Mouse (Mus musculus) kidney, postnatal 14 days (tissue): ENCODE data around the gene Yipf4.
"Not testable (repeated sequence)": the region's sequence is repeated elsewhere in the genome, so short reads cannot be mapped to it uniquely, and the experiment has no call there.

ENCODE experiments used
- DNase-seq: peaks from one replicate; pipeline ENCODE4 v3.0.0; 2022; ENCODE audit warnings: mixed read lengths

Gene Yipf4

DNA sequence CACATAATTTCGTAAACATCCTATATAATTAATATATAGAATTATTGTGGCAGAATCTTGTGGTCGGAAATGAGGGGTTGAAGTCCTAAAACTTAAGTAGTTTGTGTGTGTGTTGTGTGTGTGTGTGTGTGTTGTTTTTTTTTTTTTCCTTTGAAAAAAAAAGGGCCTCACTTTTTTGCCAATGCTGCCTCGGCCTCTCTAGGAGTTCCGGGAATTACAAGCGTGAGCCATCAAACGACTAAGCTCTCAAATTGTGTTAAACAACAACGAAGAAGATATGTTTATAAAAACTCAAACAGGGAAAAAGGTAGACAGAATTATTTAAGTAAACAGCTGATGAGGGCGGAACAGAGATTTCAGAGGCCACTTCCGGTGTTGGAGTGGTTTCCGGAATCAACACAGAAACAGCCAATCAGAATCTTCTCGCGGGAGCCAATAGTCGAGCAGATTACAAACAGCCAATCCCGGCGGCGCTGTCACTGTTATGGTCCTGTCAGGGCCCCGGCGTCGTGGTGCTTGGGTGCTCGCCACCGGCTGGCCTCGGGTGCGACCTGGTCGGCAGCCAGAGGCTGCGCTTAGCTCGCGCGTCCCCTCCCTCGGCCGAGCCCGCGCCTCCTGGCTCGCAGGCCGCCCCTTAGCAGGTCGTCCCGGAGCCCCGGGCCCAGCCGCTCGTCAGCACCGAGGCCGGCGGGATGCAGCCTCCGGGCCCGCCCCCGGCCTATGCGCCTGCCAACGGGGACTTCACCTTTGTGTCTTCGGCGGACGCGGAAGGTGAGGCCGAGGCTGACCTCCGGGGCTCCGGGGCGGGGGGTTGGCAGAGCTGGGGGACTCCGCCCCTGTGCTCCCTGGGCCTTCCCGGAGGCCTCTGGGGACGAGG, at the start of gene Yipf4:
Gene Yipf4, plus strand, starts transcription at position 470 of the 877 bp plus-strand sequence.
- DNase-seq: peak; percentile 98

DNA sequence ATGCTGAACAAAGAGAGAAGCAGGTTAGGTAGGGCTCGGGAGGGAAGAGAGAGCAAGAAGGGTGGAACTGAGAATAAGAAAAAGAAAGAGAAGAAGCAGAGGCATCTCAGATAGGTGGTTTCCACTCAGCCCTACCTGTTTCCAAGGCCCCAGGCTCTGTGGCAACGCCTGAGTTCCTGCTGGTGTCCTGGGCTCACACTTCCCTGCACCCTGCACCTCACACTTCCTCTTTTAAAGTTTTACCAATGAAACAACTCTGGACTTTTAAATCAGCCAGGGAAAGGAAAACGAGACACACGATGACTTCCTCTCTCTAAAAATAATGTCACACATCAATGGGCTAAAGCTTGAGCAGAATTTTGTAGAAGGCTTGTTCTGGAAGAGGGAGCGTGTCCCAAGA, 48.8 kb upstream of the Yipf4 start:
- DNase-seq: no peak

DNA sequence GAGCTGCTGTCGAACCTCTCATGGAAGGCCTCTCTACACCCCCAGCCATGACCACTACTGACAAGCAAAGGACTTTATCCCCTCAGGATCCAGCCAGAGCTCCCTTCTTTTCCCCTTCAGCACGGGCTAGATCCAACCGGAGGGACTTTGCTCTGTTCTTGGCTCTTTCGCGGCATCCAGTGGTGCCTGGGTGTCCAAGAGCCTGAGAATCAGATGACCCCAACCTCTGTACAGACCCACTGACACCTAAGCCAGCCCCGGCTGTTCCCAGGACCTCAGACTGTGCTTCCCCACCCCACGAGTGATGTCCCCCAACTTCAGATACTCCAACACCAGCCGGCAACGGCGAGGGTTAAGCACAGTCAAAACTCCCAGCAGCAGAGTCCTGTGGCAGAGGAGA, 39.5 kb upstream of the Yipf4 start:
- no peak for DNase-seq

DNA sequence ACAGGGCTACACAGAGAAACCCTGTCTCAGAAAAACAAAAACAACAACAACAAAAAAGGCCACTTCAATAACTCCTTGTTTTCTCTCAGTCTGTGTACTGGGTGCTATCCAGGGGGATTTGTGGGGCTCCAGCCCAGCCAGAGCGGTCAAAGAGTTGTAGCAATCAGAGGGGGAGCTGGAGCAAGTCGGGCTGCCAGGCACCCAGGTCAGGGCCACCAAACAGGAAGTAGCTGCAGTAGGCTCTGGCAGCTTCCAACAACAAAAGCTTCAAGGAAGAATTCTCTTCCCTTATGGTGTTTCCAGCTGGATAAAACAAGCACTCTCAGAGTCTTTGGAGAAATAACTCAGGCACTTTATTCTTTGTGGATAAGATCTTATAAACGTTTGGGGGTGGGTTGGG, 35.4 kb upstream of the Yipf4 start:
- no peak for DNase-seq

DNA sequence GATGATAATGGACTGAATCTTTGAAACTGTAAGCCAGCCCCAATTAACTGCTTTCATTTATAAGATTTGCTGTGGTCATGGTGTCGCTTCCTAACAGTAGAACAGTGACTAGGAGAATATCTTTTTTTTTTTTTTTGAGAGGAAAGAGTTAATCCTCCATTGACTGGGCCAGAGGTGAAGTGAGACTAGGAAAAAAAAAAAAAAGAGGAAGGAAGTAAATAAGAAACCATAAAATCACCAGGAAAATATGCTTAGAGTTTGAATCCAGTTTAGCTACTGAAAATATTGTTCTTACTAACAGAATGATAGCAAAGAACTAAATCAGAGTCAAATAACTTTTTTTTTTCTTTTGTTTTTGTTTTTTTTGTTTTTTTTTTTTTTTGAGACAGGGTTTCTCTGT, 34.6 kb upstream of the Yipf4 start:
- no peak for DNase-seq

DNA sequence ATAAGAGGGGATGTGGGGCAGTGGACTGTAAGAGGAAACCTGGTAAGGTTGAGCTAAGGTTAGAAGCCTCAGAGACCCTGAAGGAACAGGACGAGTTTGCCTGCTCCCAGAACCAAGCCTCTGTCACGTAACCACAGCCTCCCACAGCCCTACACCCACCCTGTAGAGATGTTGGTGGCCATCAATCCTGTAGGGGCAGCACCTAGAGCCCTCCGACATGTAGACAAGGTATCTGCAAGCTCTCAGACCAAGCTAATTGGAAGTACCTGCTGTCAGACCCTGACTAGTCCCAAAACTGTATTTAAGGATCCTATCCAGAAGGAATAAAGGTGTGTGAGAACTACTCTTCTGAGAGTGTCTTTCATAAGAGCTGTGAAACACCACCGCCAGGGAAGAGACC, 33.9 kb upstream of the Yipf4 start:
- no peak for DNase-seq

DNA sequence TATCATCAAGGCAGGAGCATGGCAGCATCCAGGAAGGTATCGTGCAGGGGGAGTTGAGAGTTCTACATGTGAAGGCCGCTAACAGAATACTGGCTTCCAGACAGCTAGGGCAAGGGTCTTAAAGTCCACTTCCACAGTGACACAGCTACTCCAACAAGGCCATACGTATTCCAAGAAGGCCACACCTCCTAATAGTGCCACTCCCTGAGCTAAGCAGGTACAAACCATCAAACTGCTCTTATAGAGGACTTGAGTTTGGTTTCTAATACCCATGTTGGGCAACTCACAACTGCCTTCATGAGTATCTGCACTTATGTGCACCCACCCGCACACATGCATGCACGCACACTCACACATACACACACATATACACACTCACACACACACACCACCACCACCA, 32.5 kb upstream of the Yipf4 start:
- DNase-seq: no peak

DNA sequence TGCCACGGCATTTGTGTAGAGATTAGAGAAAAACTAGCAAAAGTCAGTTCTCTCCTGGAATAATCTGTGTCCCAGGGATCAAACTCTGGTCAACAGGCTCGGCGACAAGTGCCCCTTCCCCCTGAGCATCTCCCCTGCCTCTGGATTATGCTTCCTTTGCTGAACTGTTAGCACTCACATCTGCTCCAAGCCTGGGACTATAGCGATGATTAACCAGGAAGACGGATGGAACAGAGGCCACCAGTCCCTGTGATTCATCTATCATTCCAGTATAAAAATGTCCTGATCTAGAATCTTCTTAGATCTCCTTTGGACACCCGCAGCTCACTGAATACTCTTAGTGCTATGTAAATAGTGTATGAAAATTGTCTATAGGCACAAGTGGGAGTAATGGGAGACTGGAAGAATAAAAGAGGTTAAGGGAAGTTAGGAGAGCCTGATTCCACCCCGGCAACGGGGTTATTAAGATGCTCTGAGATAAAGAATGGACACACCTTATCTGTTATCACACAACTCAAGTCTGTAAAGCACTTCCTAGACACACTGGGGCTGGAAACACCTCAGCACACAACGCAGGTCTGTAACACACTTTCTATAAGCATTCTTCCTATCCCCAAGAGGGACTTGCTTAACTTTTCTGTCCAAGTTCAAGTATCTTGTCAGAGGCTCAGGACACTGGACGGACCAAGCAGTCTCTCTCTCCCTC, 31.2 kb upstream of the Yipf4 start:
- no peak for DNase-seq

DNA sequence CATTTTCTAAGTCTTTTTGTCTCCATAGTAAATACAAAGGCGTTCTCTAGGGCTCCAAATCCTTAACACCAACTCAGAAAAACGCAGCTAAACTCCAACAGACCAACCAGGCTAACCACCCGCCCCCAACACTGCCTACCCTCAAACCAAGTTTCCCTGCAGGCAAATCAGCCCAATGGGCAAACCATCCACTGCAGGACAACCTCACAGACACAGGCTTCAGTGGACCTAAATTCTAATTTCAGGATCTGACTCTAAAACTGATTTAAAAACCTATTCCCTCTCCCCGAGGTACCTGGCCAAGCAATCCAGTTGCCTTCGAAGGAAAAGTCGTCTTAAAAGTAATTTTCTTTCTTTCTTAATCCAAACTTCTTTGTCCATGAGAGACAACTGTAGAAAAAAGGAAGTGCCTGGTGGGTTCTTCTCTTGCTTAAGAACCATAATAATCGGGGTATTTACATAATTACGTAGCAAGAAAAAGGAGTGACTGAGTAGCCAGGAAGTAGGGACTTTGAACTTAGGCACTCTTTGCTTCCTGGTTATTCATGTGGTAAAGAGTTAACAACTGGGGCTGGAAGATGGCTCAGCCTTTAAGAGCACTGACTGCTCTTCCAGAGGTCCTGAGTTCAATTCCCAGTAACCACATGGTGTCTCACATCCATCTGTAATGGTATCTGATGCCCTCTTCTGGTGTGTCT, 30.4 kb upstream of the Yipf4 start, which contains the start of gene Nlrc4:
Gene Nlrc4, minus strand, starts transcription at position 432 of the 698 bp plus-strand sequence.
- no peak for DNase-seq

DNA sequence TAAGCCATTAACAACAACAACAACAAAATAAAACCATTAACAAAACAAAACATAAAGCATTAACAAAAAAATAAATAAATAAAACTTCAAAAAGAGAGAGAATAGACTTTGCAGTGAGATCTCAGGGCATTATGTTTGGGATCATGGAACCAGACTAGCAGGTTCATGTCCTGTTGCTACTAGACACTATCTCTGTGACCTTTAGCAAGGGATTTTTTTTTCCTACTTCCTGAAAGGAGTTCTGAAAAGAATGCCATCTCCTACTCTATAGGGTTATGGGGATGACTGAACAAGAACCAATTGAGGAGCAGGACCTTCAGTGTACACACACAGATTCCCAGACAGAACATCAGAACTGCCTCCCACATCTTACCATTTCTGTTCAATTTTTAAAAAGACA, 25.8 kb upstream of the Yipf4 start:
- no peak for DNase-seq

DNA sequence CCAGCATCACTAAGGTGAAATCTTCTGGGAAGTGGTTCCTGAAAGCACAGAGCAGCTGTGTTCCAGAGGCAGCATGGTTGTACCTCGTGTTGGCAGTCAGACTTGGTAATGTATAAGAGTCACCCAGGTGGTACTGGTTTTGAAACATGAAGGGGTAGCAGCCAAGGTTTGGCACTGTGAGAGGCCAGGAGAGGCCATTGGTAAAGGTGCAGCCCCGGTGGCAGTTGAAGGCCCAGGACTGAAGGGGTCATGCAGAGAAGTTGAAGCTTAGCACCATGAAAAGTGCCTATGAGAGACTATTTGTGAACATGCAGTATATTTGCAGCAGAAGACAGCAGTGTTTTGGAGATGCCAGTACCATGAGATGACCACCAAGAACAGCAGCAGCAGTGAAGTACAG, 21.3 kb upstream of the Yipf4 start:
- DNase-seq: not testable (repeated sequence)

DNA sequence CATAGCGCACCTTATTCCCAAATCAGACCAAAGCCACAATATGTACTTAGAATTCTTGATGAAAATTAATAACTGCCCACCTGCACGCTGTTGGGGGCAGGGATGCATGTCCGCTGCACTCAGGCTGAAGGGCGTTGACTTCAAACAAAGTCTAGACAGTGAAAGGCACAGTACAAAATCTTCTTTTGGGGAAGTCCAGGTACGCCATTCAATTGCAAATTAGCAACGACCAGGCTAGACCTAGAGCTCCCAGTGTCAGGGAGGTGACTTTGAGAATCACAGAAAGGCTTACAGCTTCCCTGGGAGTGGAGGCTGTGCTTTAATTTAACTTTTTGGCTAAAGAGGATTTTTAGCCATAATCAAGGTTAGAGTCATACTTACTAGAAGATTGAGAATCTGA, 19.2 kb upstream of the Yipf4 start:
- DNase-seq: not testable (repeated sequence)

DNA sequence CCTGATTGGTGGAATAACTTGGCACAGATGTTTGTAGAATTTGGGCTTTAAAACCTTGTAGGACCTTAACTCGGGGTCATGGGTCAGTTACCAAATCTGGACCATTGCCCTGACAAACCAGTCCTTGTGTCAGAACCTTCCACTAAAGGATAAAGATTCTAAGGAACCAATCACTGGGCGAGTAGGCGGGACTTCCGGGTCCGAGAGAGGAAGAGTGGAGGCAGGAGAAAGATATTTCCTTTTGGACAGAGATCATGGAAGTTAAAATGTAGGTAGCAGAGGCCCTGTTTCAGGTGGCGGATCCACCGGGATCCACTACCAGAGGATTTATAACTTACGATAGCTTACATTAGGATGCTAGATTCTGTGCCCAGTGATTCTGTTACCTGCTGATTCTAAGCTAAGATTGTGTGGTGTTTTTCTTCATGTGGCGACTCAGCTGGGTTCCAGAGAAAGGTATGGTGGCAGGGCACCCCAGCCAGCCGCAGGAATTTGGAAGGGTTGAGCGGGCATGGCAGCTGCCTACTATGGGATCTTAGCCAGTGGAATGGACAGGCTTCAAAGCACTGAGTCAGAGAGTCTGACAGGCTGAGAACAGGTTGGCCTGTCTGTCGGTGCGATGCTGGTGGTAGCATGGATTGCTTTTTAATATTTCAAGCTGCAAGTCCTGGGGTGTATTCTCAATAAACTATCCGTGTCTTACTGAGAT, 8.8 kb upstream of the Yipf4 start:
- DNase-seq: no peak

DNA sequence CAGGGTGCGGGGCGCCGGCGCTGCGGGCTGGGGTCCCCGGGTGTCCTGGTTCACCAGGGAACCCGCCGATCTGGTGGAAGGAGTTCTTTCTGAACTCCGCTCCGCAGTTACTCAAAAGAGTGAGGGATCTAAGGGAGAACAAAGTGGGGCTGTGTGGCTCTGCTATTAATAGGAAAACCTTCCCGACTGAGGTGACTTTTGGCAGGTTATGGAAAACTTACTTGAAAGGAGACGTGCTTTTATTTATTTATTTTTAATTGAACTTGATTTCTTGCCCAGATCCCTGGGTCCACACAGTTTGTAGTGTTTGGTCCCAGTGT, 568 bp downstream of the Yipf4 start:
- no peak for DNase-seq

DNA sequence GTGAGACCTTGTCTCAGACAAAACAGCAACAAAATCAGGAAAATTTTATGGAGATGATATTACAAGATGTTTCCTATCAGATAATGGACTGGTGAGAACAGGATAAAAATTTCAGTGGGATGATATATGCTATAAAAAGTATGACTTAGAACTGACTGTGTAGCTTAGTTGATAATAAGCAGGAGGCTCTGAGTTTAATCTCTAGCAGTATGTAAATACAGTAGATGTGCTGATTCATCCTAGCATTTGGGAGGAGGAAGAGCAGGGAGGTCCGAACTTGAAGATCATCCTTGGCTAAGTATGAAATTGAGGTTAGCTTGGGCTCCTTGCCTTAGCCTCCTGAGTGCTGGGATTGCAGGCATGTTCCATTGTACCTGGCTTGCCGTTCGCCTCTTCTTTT, 2.3 kb downstream of the Yipf4 start:
- DNase-seq: no peak

DNA sequence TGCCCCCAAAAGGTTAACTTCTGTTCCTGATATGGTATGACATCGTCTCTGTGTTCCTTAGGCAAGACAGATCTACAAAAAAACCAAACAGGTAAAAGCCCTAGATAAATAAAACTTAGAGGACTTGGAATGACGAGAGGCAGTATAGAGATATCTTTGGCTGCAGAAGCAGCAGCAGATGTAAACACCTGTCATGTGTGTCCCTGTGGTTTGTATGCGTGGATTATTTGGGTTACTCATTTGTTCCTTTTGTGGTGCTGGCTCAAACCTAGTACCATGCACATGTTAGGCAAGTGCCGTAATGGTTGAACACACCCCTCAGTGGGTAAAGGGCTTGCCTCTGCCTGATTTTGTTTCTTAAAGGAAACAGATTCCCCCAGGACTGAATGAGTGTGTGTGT, 10.9 kb downstream of the Yipf4 start:
- DNase-seq: no peak

DNA sequence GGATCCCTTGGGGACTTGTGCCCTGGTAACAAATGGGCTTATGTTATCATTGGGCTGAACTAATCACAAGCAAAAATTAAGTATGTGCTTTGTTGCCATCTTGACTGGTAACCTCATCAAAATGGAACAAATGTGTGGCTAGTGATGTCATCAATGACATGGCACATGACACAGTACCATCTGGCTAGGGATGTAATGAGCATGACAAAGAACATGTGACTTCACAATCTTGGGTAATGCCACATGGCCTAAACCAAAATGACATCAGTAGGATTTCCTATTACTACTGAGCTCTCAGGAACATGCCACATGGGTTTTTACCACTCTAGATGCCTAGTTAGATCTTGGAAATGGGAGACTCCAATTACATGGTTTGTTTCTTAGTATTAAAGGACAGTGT, 11.8 kb downstream of the Yipf4 start:
- DNase-seq: no peak

DNA sequence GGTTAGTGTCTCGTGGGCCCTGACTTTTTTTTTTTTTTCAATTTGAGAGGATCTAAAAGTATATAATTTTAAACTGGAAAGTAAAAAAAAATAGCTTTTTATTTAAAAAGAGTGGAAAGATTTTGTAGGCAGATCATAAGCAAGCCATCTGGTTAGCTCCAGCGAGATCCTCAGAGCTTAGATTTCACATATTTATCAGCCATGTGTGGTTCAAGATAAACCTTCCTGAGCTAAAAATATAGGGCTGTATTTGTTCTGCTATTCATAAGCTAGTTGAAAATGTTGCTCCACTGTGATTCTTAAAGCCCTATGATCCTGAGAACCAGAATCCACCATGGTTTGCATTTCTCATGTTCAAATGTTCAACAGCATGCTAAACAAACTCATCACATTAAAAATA, 18.6 kb downstream of the Yipf4 start:
- no peak for DNase-seq

DNA sequence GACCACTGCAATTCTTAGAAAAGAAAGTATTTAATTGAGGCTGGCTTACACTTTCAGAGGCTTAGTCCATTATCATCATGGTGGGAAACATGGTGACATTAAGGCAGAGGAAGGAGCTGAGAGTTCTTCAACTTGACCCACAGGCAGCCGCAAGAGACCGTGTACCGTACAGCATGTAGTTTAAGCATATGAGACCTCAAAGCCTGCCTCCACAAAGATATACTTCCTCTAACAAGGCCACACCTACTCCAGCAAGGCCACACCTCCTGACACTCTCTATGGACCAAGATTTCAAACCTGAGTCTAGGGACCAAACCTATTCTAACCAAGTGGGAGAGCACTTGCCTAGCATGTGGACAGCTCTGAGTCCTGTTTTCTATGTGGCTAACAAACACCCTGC, 19.3 kb downstream of the Yipf4 start:
- no peak for DNase-seq

DNA sequence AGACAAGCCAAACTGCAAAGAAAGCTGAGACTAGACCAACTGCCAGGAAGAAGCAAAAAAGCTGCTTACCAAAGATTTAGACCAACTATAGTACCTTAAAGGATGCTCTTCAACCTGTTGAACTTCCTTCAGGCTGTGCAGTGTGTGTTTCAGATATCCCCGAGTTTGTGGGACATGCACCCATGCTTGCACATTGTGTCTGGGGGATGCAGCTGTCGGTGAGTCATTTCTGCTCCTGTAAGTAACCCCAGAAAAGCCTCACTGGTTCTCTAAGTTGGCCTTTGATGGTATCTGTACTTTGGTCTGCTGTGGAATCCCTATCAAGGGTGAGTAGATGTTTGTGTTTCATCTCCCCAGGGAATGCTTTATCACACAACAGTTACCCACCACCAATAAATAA, 23.0 kb downstream of the Yipf4 start:
- DNase-seq: no peak

DNA sequence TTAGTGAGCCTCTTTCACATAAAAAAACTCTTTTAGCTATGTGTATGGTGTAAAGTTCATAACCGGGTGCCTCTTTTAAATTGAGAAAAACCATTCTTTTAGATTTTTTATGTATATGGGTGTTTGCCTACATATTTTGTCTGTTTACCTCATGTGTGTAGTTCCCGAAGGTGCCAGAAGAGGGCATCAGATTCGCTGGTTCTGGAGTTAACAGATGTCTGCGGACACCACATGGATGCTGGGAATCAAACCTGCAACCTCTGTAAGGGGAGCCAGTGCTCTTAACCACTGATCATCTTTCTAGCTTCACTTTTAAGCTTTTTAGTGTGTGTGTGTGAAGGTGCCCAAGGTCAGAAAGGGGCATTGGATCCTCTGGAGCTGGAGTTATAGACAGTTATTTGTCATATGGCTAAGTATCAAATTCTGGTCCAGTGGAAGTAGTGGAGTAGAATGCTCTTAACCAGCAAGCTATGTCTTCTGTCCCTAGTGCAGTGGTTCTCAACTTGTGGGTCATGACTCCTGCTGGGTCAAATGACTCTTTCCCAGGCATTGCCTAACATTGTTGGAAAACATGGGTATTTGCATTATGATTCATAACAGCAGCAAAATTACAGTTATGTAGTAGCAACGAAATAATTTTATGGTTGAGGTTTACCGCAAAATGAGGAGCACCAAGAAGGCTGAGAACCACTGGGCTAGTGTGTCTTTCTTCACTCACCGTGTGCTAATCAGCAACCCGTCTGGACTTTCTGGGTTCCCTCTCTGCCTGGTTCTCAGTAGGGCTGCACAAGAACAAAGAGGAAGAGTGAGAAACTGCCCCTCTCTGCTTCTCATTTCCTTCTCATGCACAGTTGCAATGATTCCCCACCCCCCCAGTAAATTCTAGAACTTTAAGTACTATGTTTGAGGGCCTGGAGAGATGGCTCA, 33.8 kb downstream of the Yipf4 start:
- DNase-seq: no peak

DNA sequence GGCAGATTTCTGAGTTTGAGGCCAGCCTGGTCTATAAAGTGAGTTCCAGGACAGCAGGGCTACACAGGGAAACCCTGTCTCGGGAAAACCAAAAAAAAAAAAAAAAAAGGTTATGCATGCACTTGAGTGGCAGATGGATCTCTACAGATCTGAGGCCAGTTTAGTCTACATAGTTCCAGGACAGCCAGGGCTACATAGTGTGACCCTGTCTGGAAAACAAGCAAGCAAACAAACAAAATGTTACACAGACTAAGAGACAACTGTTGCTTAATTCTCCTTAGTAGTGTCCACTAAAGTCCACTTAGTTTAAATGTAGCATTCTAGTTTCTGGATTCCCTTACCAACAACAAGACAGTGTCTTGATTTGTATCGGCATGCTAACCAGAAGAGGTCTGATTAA, 36.8 kb downstream of the Yipf4 start:
- no peak for DNase-seq
